8 mouse cellular contexts compared by ENCODE assay signal in the genomic region with DNA sequence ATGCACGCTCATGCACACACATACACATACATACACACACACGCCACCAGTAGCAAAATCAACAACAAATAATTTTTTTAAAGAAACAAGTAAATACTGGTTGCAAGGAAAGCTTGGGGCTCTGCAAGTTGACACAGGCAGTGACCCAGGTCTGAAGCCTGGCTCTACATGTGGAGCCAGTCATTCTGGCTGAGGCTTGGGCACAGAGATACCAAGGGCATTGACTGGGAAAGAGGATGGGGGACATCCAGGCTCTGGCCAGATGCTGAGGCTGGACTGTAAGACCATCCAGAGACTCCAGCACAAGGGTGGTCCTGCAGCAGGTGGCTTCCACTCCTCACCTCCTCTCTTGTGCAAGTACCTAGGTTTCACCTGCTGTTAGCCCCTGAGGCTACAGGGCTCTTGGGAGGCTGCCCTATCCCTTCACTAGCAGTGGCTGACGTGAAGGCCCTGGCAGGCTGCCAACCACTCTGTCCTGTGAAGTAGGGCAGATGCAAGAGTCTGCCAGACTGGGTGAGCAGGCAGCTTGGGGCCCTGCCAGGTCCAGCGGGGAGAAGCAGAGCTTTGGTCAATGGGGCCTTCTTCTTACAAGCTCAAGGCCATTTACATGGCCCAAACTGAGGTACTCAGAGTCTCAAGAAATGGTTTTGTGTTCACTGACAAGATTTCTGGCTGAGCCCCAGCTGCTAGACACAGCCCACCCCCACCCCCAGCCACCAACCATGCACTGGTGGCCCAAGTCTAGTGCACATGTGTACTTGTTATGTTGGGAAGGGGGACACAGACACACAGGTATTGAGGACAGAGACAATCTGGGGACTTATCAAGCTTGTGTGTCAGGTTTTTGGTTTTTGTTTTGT. TPM values are rescaled to one million over a fixed set of nuclear protein-coding genes. Genes with fewer than 3 reads are reported as not detected.
DNase-seq lines count a peak whose midpoint lies in the region; ATAC-seq and TF ChIP-seq lines count a peak whose summit lies in the region.

No protein-coding gene starts in this region.

- no peaks in the 10 kb centered on the region for H3K9me3 ChIP-seq in forebrain, embryonic 15.5 days
- no peaks in the 10 kb centered on the region for H3K9me3 ChIP-seq in heart, embryonic 16.5 days (replicated peaks; ENCODE audit: control insufficient read depth, low read length)
- no peaks in the 10 kb centered on the region for H3K9me3 ChIP-seq in liver, postnatal 0 days (ENCODE audit: low read length)

- WGBS in forebrain, embryonic 15.5 days, result 48% methylated on average over 4 of the region's 4 CpGs
- 50% methylated on average over 4 of the region's 4 CpGs for WGBS in heart, embryonic 16.5 days
- 54% methylated on average over 4 of the region's 4 CpGs for WGBS in liver, postnatal 0 days (ENCODE audit: insufficient replicate concordance)

- no peak overlapping the region for H3K9ac ChIP-seq in forebrain, embryonic 15.5 days (replicated peaks)
- H3K9ac ChIP-seq in heart, embryonic 16.5 days (ENCODE audit: low read length), result no peak overlapping the region
- H3K9ac ChIP-seq in liver, postnatal 0 days (replicated peaks), result no peak overlapping the region

- no peak overlapping the region for H3K4me3 ChIP-seq in forebrain, embryonic 15.5 days
- no peak overlapping the region for H3K4me3 ChIP-seq in heart, embryonic 16.5 days (ENCODE audit: low read length)
- no peak overlapping the region for H3K4me3 ChIP-seq in liver, postnatal 0 days (ENCODE audit: low read depth, low read length)

- no peak overlapping the region for H3K4me2 ChIP-seq in forebrain, embryonic 15.5 days (replicated peaks)
- 0 out of 2 replicates have a peak overlapping the region, but pooled peaks have one; percentile 5 for H3K4me2 ChIP-seq in heart, embryonic 16.5 days (ENCODE audit: low read depth, low read length)
- H3K4me2 ChIP-seq in liver, postnatal 0 days (ENCODE audit: low read depth, low read length), result no peak overlapping the region

- no peak for TF ChIP-seq CTCF in liver, postnatal 0 days (IDR thresholded peaks at IDR 0.05; ENCODE audit: low read depth)

- DNase-seq in 3T3-L1 (ENCODE audit: low read depth, low spot score), result peak; percentile 91
- peak; percentile 94 for DNase-seq in brain, adult 2 months (ENCODE audit: low read depth, low spot score)
- DNase-seq in kidney, postnatal 36 days, result peak; percentile 94 to 96
- peak; percentile 89 for DNase-seq in liver, postnatal 0 days
- DNase-seq in retina, embryonic 14.5 days (ENCODE audit: low spot score), result peak; percentile 71
- peak; percentile 92 for DNase-seq in urinary bladder, postnatal 25 days (ENCODE audit: low spot score)

- peak overlapping the region; percentile 77 for H3K27ac ChIP-seq in forebrain, embryonic 15.5 days (replicated peaks)
- H3K27ac ChIP-seq in heart, embryonic 16.5 days (ENCODE audit: low read length), result peak overlapping the region; percentile 49
- no peak overlapping the region for H3K27ac ChIP-seq in liver, postnatal 0 days (ENCODE audit: low read depth)

- TF ChIP-seq EP300 in liver, postnatal 0 days (IDR thresholded peaks at IDR 0.05; ENCODE audit: low read depth), result no peak

- peak; percentile 91 for ATAC-seq in forebrain, embryonic 15.5 days (replicated peaks)
- ATAC-seq in heart, embryonic 16.5 days (replicated peaks; ENCODE audit: extremely low read depth, insufficient read depth, low FRiP score), result peak; percentile 91
- peak; percentile 90 for ATAC-seq in liver, postnatal 0 days

- no peaks in the 10 kb centered on the region for H3K27me3 ChIP-seq in forebrain, embryonic 15.5 days
- no peaks in the 10 kb centered on the region for H3K27me3 ChIP-seq in heart, embryonic 16.5 days (ENCODE audit: control insufficient read depth, insufficient read depth, low read length)
- H3K27me3 ChIP-seq in liver, postnatal 0 days (ENCODE audit: insufficient read depth, low read length), result no peaks in the 10 kb centered on the region

- no peaks in the 10 kb centered on the region for H3K36me3 ChIP-seq in forebrain, embryonic 15.5 days
- H3K36me3 ChIP-seq in heart, embryonic 16.5 days (ENCODE audit: control insufficient read depth, insufficient read depth), result no peaks in the 10 kb centered on the region
- H3K36me3 ChIP-seq in liver, postnatal 0 days (replicated peaks; ENCODE audit: insufficient read depth, low read length), result no peaks in the 10 kb centered on the region

- peaks cover 21% of the 10 kb centered on the region for H3K4me1 ChIP-seq in forebrain, embryonic 15.5 days
- H3K4me1 ChIP-seq in heart, embryonic 16.5 days (ENCODE audit: control insufficient read depth, insufficient read depth, low read length), result peaks cover 30% of the 10 kb centered on the region
- peaks cover 7% of the 10 kb centered on the region for H3K4me1 ChIP-seq in liver, postnatal 0 days (ENCODE audit: insufficient read depth)

RNA-seq across cellular contexts. Expression of gene Olfr412, which starts 46.9 kb away (rescaled TPM):
- not detected in 2 replicates for polyA plus RNA-seq in forebrain, embryonic 15.5 days (2015; fragmentation: Nextera tagmentation; extraction: Ambion mirVana)
- polyA plus RNA-seq in heart, embryonic 16.5 days (2015; fragmentation: Nextera tagmentation; extraction: Ambion mirVana), result not detected in 2 replicates
- not detected in 2 replicates for polyA plus RNA-seq in liver, postnatal 0 days (2015; fragmentation: Nextera tagmentation; extraction: Ambion mirVana)

RNA-seq across cellular contexts. Expression of gene Olfr411, which starts 56.4 kb away (rescaled TPM):
- polyA plus RNA-seq in forebrain, embryonic 15.5 days (2015; fragmentation: Nextera tagmentation; extraction: Ambion mirVana), result not detected in 2 replicates
- not detected in 2 replicates for polyA plus RNA-seq in heart, embryonic 16.5 days (2015; fragmentation: Nextera tagmentation; extraction: Ambion mirVana)
- not detected in 2 replicates for polyA plus RNA-seq in liver, postnatal 0 days (2015; fragmentation: Nextera tagmentation; extraction: Ambion mirVana)
